Mouse (Mus musculus) cortical plate, adult 2 months (tissue): ENCODE results near the gene Aurkb.

ENCODE experiments used
- CTCF ChIP-seq: fragments of 200-500 bp; IDR thresholded peaks from 2 replicates; pipeline ENCODE4 v1.5.1; 2011; ENCODE audit warnings: mild to moderate bottlenecking, control low read depth, low read length; ENCODE audit not compliant: insufficient read depth; ENCODE audit errors: extremely low read depth
- POLR2A ChIP-seq: fragments of 200-500 bp; IDR thresholded peaks from 2 replicates; pipeline ENCODE4 v1.6.1; 2011; ENCODE audit warnings: mild to moderate bottlenecking, low read length, control low read depth; ENCODE audit not compliant: insufficient read depth; ENCODE audit errors: extremely low read depth

DNA sequence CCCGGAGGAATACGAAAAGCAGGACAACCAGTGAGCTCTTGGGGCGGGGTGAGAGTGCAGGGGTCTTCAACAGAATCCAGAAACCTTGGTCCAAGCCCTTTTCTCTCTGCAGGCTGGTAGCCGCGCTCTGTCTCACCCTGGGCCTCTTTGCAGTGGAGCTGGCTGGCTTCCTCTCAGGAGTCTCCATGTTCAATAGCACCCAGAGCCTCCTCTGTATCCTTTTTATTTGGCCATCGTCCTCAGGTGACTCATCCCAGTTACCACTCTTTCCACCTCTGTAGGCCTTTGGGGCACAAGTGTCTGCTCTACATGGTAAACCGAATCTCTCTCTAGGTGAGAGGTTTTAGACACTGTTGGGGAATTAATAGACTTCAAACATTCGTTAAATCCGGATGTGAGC lies 25.8 kb downstream of the Aurkb start:
- TF ChIP-seq CTCF (no peak), POLR2A (no peak)
